Mouse (Mus musculus) erythroblast, adult 5-6 weeks (primary cell): Measurements from ENCODE around the gene Col1a1. TPM values are rescaled to one million over a fixed set of nuclear protein-coding genes. Genes with fewer than 3 reads are reported as not detected.
"Not testable (repeated sequence)": the region's sequence is repeated elsewhere in the genome, so short reads cannot be mapped to it uniquely, and the experiment has no call there.

ENCODE experiments used
- ATAC-seq: replicated peaks from 2 replicates; pipeline ENCODE4 v1.8.0; 2016; ENCODE audit warnings: moderate number of reproducible peaks, mild to moderate bottlenecking, moderate TSS enrichment, inconsistent platforms; ENCODE audit not compliant: poor library complexity, low FRiP score, severe bottlenecking
- total RNA-seq, 2 experiments: library from RNA; stranded (forward) in 1 of 2; stranded (reverse) in 1 of 2; fragments of 150-400 nt in 1 of 2; fragments of 200-764, 138-1000 nt in 1 of 2; gene quantifications; 2 replicates each; pipeline versions ENCODE4 v1.2.3 to v1.2.4; 2015 to 2017; ENCODE audit warnings: low replicate concordance in 2 of 2

The Col1a1 gene
- total RNA-seq, 2 experiments from 2014 or later, result 0.68 TPM; not detected in 1

- peak; percentile 75 for ATAC-seq
Measured at GRCm38 (mm10) chr11:94936851-94937295, 849 bp downstream of the Col1a1 start.

GRCm38 (mm10) chr11:94937335-94937781, 1.3 kb downstream of the Col1a1 start:
- ATAC-seq, result peak; percentile 21; the same call in 1 of the 2 replicates

GRCm38 (mm10) chr11:94937787-94938186, 1.8 kb downstream of the Col1a1 start:
- ATAC-seq, result no peak

- ATAC-seq, result no peak
Measured at GRCm38 (mm10) chr11:94938296-94938695, 2.3 kb downstream of the Col1a1 start.

GRCm38 (mm10) chr11:94939280-94939679, 3.3 kb downstream of the Col1a1 start:
- ATAC-seq, result no peak

- ATAC-seq, result no peak
Measured at GRCm38 (mm10) chr11:94941121-94941520, 5.1 kb downstream of the Col1a1 start.

GRCm38 (mm10) chr11:94941776-94942175, 5.8 kb downstream of the Col1a1 start:
- no peak for ATAC-seq

GRCm38 (mm10) chr11:94942282-94943023, 6.4 kb downstream of the Col1a1 start:
- peak; percentile 43; the same call in 1 of the 2 replicates for ATAC-seq

- no peak for ATAC-seq
Measured at GRCm38 (mm10) chr11:94943054-94943453, 7.0 kb downstream of the Col1a1 start.

- ATAC-seq, result no peak
Measured at GRCm38 (mm10) chr11:94944295-94944694, 8.3 kb downstream of the Col1a1 start.

- ATAC-seq, result no peak
Measured at GRCm38 (mm10) chr11:94945236-94945635, 9.2 kb downstream of the Col1a1 start.

GRCm38 (mm10) chr11:94952169-94952568, 16.1 kb downstream of the Col1a1 start:
- ATAC-seq, result no peak

GRCm38 (mm10) chr11:94955103-94955502, 19.1 kb downstream of the Col1a1 start:
- no peak for ATAC-seq

GRCm38 (mm10) chr11:94957693-94958064, 21.7 kb downstream of the Col1a1 start:
- ATAC-seq, result no peak

GRCm38 (mm10) chr11:94958065-94958858, 22.2 kb downstream of the Col1a1 start:
- ATAC-seq, result no peak

GRCm38 (mm10) chr11:94962534-94963101, 26.6 kb downstream of the Col1a1 start:
- no peak for ATAC-seq

- ATAC-seq, result no peak
Measured at GRCm38 (mm10) chr11:94967419-94967818, 31.4 kb downstream of the Col1a1 start, which contains the start of gene Hils1. Hils1 (plus strand) TSS chr11:94967593.

GRCm38 (mm10) chr11:94968187-94968586, 32.2 kb downstream of the Col1a1 start:
- ATAC-seq, result no peak

- ATAC-seq, result not testable (repeated sequence)
Measured at GRCm38 (mm10) chr11:94969709-94970108, 33.7 kb downstream of the Col1a1 start.

- 0 out of 2 replicates have a peak, but pooled peaks have one; percentile 48 for ATAC-seq
Measured at GRCm38 (mm10) chr11:94970210-94970943, 34.4 kb downstream of the Col1a1 start.
